Mouse (Mus musculus) olfactory bulb, adult 2 months (tissue): Measurements from ENCODE around the gene Gripap1.

Experiments
- CTCF ChIP-seq: fragments of 200-500 bp; IDR thresholded peaks from 2 replicates; pipeline ENCODE4 v1.5.1; 2012; ENCODE audit warnings: low read depth, mild to moderate bottlenecking, low read length, moderate library complexity; ENCODE audit not compliant: insufficient read depth
- POLR2A ChIP-seq: fragments of 200-500 bp; IDR thresholded peaks from 2 replicates; pipeline ENCODE4 v1.6.1; 2012; ENCODE audit warnings: mild to moderate bottlenecking, low read depth, low read length, moderate library complexity; ENCODE audit not compliant: insufficient read depth

GRCm38 (mm10) chrX:7769302-7770017 lies 20.1 kb upstream of the Gripap1 start:
- TF ChIP-seq CTCF (no peak), POLR2A (no peak)
